Mouse (Mus musculus) brown adipose tissue, adult 24 weeks (tissue): Measurements from ENCODE around the gene Cyb561a3. TPM values are rescaled to one million over a fixed set of nuclear protein-coding genes. Genes with fewer than 3 reads are reported as not detected.

Experiments
- H3K27ac ChIP-seq: fragments of 200-500 bp; replicated peaks from 2 replicates; pipeline ENCODE4 v1.5.1; 2012; ENCODE audit warnings: low read depth, mild to moderate bottlenecking, low read length
- H3K4me1 ChIP-seq: fragments of 200-500 bp; 2 replicates; pipeline ENCODE4 v1.6.1; 2012; ENCODE audit warnings: low read length, mixed read lengths; ENCODE audit not compliant: control insufficient read depth, insufficient read depth, insufficient read length
- H3K4me3 ChIP-seq: fragments of 200-500 bp; 2 replicates; pipeline ENCODE4 v1.5.1; 2012; ENCODE audit warnings: low read depth, mild to moderate bottlenecking, low read length, moderate library complexity; ENCODE audit not compliant: insufficient read depth
- polyA plus RNA-seq: library from polyadenylated mRNA; stranded (reverse); fragments of >200 nt; gene quantifications from 2 replicates; pipeline ENCODE4 v1.2.4, GENCODE M21; 2012; ENCODE audit not compliant: missing spikeins, insufficient read depth, insufficient read length

The Cyb561a3 gene
- polyA plus RNA-seq, 1 experiment, result 7.2 TPM

- peaks cover 3% of the 10 kb centered on the region; the same call in 1 of the 2 replicates for H3K4me1 ChIP-seq
- H3K27ac ChIP-seq, result no peak overlapping the region
- H3K4me3 ChIP-seq, result no peak overlapping the region
These were observed 3.8 kb downstream of the Cyb561a3 start for GRCm38 (mm10) chr19:10580761-10581160.

DNA sequence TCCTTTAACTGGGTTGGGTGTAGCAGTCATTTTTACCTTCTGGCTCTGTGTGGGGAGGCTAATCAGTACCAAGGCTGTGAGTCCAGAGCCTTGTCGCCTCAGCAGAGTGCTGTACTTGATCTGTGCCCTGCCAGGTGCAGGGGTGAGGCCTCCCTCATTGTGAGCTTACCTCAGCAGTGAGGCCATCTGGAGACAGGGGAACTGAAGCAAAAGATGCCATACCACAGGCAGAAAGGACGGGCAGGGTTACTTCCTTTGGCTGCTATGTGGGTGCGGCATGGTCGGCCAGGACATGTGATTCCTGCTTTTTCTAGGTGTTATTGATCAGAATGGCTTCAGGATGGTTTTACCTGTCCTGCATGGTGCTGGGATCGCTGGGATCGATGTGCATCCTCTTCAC lies 5.0 kb downstream of the Cyb561a3 start:
- no peak overlapping the region for H3K27ac ChIP-seq
- H3K4me3 ChIP-seq, result no peak overlapping the region
- H3K4me1 ChIP-seq, result peaks cover 3% of the 10 kb centered on the region; the same call in 1 of the 2 replicates

GRCm38 (mm10) chr19:10583550-10584146 lies 6.7 kb downstream of the Cyb561a3 start:
- Histone ChIP-seq H3K27ac (no peak overlapping the region), H3K4me1 (no peaks in the 10 kb centered on the region), H3K4me3 (no peak overlapping the region)

DNA sequence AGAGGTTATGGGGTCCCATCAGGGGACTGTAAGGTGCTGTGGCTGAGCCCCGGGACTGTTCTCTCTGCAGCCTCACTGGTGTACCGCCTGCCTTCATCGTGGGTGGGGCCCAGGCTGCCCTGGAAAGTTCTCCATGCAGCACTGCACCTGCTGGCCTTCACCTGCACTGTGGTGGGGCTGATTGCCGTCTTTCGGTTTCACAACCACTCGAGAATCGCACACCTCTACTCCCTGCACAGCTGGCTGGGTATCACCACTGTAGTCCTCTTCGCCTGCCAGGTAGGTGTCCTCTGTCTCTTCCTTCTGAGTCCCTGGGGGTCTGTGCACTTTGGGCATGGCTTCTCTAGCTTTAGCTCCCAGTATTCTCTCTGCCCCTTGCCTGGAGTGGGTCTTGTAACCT lies 8.1 kb downstream of the Cyb561a3 start:
- H3K4me3 ChIP-seq, result no peak overlapping the region
- no peak overlapping the region for H3K27ac ChIP-seq
- no peaks in the 10 kb centered on the region for H3K4me1 ChIP-seq

- Histone ChIP-seq H3K4me1 (no peaks in the 10 kb centered on the region), H3K4me3 (no peak overlapping the region), H3K27ac (no peak overlapping the region)
These were observed 10.3 kb downstream of the Cyb561a3 start for GRCm38 (mm10) chr19:10587231-10587630.

- H3K4me3 ChIP-seq, result no peak overlapping the region
- no peaks in the 10 kb centered on the region for H3K4me1 ChIP-seq
- H3K27ac ChIP-seq, result no peak overlapping the region
These were observed 12.3 kb downstream of the Cyb561a3 start for GRCm38 (mm10) chr19:10589127-10589857.

DNA sequence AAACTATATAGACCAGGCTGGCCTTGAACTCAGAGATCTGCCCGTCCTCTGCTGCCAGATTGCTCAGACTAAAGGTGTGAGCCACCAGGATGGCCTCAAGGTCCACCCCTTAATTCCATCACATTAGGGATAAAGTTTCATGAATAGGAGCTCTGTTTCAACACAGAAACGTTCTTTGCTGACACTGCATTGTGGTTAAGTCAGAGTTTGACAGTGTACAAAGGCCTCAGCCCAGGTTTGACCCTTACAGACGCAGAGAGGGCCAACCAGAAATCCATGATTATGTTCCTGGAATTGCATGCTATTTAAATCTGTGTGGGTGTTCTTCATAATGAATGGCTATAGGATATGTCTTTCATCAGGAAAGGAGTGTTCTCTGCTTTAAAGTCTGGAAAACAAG lies 13.3 kb downstream of the Cyb561a3 start:
- Histone ChIP-seq H3K4me3 (no peak overlapping the region), H3K4me1 (no peaks in the 10 kb centered on the region), H3K27ac (no peak overlapping the region)

- H3K4me1 ChIP-seq, result no peaks in the 10 kb centered on the region
- H3K4me3 ChIP-seq, result no peak overlapping the region
- H3K27ac ChIP-seq, result no peak overlapping the region
These were observed 14.8 kb downstream of the Cyb561a3 start for GRCm38 (mm10) chr19:10591659-10592377.

GRCm38 (mm10) chr19:10598188-10598587 lies 21.2 kb downstream of the Cyb561a3 start:
- Histone ChIP-seq H3K4me3 (no peak overlapping the region), H3K4me1 (no peaks in the 10 kb centered on the region; the same call in 1 of the 2 replicates), H3K27ac (no peak overlapping the region)

- H3K4me3 ChIP-seq, result no peak overlapping the region
- H3K27ac ChIP-seq, result no peak overlapping the region
- no peaks in the 10 kb centered on the region; the same call in 1 of the 2 replicates for H3K4me1 ChIP-seq
These were observed 22.7 kb downstream of the Cyb561a3 start for GRCm38 (mm10) chr19:10599648-10600047.

- peak overlapping the region; percentile 72 for H3K27ac ChIP-seq
- H3K4me3 ChIP-seq, result peak overlapping the region; percentile 55
- no peaks in the 10 kb centered on the region; the same call in 1 of the 2 replicates for H3K4me1 ChIP-seq
These were observed 25.3 kb downstream of the Cyb561a3 start for GRCm38 (mm10) chr19:10602247-10602769.

GRCm38 (mm10) chr19:10602787-10603186 lies 25.8 kb downstream of the Cyb561a3 start:
- Histone ChIP-seq H3K27ac (peak overlapping the region; percentile 72), H3K4me3 (peak overlapping the region; percentile 55), H3K4me1 (no peaks in the 10 kb centered on the region; the same call in 1 of the 2 replicates)

DNA sequence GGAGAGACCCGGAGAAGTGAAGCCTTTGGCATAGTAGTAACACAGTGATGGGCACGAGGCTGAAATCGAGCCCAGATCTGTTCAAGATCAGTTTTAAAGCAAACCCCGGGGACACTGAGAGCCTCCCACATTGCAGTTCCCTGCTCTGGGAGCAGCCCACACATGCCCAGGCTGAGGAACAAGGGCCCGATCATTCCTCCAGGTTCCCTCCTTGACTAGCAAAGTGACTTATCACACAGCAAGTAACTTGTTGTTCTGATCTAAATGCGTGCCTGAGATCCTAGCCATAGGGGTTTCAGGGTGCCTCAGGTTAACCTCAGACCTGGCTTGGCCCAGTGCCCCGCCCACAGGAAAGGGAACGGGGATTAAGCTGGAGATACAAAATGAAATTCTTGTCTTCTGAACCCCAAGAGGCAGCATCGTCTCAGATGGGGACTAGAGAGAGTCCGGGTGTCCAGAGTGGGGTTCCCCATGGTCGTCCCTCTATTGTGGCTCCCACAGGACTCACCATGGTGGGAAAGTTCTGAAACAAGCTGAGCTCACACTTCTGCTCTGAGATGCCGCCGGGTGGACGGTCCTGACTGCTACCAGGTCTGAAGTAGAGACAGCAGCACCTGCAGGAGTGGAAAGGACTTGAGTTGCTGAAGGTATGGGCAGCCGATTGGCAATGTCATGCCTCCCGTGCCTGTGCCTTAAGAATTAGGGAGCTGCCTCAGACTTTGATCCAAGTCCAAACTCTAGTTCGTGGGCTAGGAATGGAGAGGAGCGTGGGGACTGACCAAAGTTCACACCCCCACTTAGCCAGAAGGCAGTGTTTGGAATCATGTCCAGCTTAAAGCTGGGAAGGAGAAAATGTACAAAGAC lies 26.9 kb downstream of the Cyb561a3 start:
- Histone ChIP-seq H3K27ac (no peak overlapping the region), H3K4me3 (no peak overlapping the region), H3K4me1 (no peaks in the 10 kb centered on the region; the same call in 1 of the 2 replicates)

DNA sequence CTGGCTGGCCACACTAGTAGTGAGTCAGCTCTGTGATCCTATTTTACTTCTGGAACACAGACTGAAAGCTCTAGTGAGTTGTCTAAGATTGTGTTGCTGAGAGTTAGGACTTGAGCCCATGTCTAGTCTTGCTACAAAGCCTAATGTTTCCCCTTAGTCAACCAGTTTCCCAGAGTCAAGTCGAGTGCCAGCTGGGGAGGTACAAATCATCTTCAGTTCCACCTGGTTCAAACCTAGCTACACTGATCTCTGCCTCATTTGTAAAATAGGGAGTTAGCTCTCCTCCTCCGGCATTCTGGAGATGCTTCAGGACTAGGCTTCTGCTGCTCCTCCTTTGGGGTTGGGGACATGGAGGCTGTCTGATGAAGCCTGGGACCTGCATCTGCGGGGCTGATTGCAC lies 27.6 kb downstream of the Cyb561a3 start:
- peak overlapping the region; percentile 75 for H3K4me3 ChIP-seq
- peak overlapping the region; percentile 84 for H3K27ac ChIP-seq

More for the DNA sequence above, 27.6 kb downstream of the Cyb561a3 start:
- no peaks in the 10 kb centered on the region; the same call in 1 of the 2 replicates for H3K4me1 ChIP-seq
